Mouse (Mus musculus): ENCODE results near the gene Bsn.

DNA sequence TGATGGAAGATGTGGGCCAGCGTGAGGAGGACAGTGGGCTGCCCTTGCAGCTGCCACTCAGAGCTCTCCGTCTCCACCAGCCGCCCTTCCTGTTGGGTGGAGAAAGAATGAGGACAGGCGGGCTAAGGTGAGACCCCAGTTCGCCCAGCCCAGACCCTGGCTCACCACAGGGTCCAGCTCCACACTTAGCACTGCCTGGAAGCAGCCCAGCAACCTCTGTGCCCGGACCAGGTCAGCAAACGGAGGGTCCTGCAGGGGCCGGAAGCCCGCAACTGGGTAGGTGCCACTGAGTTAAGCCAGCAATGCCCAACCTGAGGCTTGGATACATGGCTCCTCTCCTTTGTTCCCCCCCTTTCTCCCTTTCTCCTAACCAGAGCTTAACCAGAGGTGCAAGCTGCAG is 121.2 kb downstream of the Bsn start:
- TF ChIP-seq CTCF (IDR thresholded peaks at IDR 0.05; ENCODE audit: low read depth, low read length) (no peak), GATA1 (IDR thresholded peaks at IDR 0.05; ENCODE audit: borderline replicate concordance, low read length) (no peak), POLR2AphosphoS5 (IDR thresholded peaks at IDR 0.05; ENCODE audit: insufficient replicate concordance, low read depth, low read length) (no peak), GATA2 (IDR thresholded peaks at IDR 0.05; ENCODE audit: borderline replicate concordance, low read depth, low read length) (no peak), TAL1 (conservative IDR thresholded peaks at IDR 0.05; ENCODE audit: low read depth, low read length) (no peak)
